Mouse (Mus musculus) intestine, embryonic 15.5 days (tissue): ENCODE data around the gene Bves. TPM values are rescaled to one million over a fixed set of nuclear protein-coding genes. Genes with fewer than 3 reads are reported as not detected.

ENCODE experiments used
- polyA plus RNA-seq: library from polyadenylated mRNA; unstranded; fragments of >200 nt; fragmentation: Nextera tagmentation; extraction: Ambion mirVana; gene quantifications from 2 replicates; pipeline ENCODE4 v1.2.1, GENCODE M21; 2015

The Bves gene
- polyA plus RNA-seq, 1 experiment from 2014 or later, result 4.1 TPM

Other genes with a start within 250 kb of the Bves start
- 0.55 and 0.88 TPM in 2 replicates for gene Popdc3, start 157.7 kb upstream of the Bves start, polyA plus RNA-seq
- gene Lin28b, start 150.6 kb downstream of the Bves start, polyA plus RNA-seq, result 0.92 and 1.2 TPM in 2 replicates
- 12.4 and 15.5 TPM in 2 replicates for gene Hace1, start 242.1 kb downstream of the Bves start, polyA plus RNA-seq